Mouse (Mus musculus): ENCODE data around the gene Olfr204. TPM values are rescaled to one million over a fixed set of nuclear protein-coding genes. Genes with fewer than 3 reads are reported as not detected.
"Not testable (repeated sequence)": the region's sequence is repeated elsewhere in the genome, so short reads cannot be mapped to it uniquely, and the experiment has no call there.

Olfr204 gene
- total RNA-seq (2021), result under 1 TPM; 0.05 to 0.08 TPM

GRCm38 (mm10) chr16:59318148-59318547 is at the start of gene Olfr204:
Gene Olfr204 (minus strand): TSS chr16:59318248.
- no peak for DNase-seq

- no peak for DNase-seq
Measured at GRCm38 (mm10) chr16:59363893-59364292, 45.8 kb upstream of the Olfr204 start, which contains the start of gene Olfr209. Gene Olfr209 (minus strand): TSS chr16:59363993.

- DNase-seq, result no peak
Measured at GRCm38 (mm10) chr16:59349146-59349545, 31.1 kb upstream of the Olfr204 start, which contains the start of gene Olfr206. Gene Olfr206 (minus strand): TSS chr16:59349246.

- DNase-seq, result no peak
Measured at GRCm38 (mm10) chr16:59331038-59331437, 13.0 kb upstream of the Olfr204 start, which contains the start of gene Olfr205. Gene Olfr205 (minus strand): TSS chr16:59331138.

GRCm38 (mm10) chr16:59323262-59323661 is 5.2 kb upstream of the Olfr204 start:
- DNase-seq, result not testable (repeated sequence)

- DNase-seq, result no peak
Measured at GRCm38 (mm10) chr16:59298581-59298980, 19.5 kb downstream of the Olfr204 start, which contains the start of gene Olfr203. Gene Olfr203 (plus strand): TSS chr16:59298881.

GRCm38 (mm10) chr16:59287576-59287975 is 30.5 kb downstream of the Olfr204 start:
- DNase-seq, result not testable (repeated sequence)

- no peak for DNase-seq
Measured at GRCm38 (mm10) chr16:59286693-59287092, 31.4 kb downstream of the Olfr204 start, which contains the start of gene Olfr202. Gene Olfr202 (minus strand): TSS chr16:59286793.

- DNase-seq, result no peak
Measured at GRCm38 (mm10) chr16:59283476-59283875, 34.6 kb downstream of the Olfr204 start.

- no peak for DNase-seq
Measured at GRCm38 (mm10) chr16:59280542-59280941, 37.5 kb downstream of the Olfr204 start.

GRCm38 (mm10) chr16:59272532-59272931 is 45.5 kb downstream of the Olfr204 start, which contains the start of gene Olfr201:
Gene Olfr201 (minus strand): TSS chr16:59272632.
- not testable (repeated sequence) for DNase-seq

- DNase-seq, result not testable (repeated sequence)
Measured at GRCm38 (mm10) chr16:59269097-59269496, 49.0 kb downstream of the Olfr204 start.

Other genes with a start within 250 kb of the Olfr204 start
- not detected for gene Olfr190, start 240.2 kb downstream of the Olfr204 start, total RNA-seq (2021)
- gene Olfr191, start 228.4 kb downstream of the Olfr204 start, total RNA-seq (2021), result not detected
- gene Olfr193, start 206.4 kb downstream of the Olfr204 start, total RNA-seq (2021), result not detected
- not detected for gene Olfr194, start 197.2 kb downstream of the Olfr204 start, total RNA-seq (2021)
- not detected for gene Olfr195, start 171.2 kb downstream of the Olfr204 start, total RNA-seq (2021)
- not detected for gene Olfr196, start 147.8 kb downstream of the Olfr204 start, total RNA-seq (2021)
- gene Olfr198, start 114.7 kb downstream of the Olfr204 start, total RNA-seq (2021), result not detected
- gene Olfr199, start 98.5 kb downstream of the Olfr204 start, total RNA-seq (2021), result not detected
- gene Olfr201, start 45.6 kb downstream of the Olfr204 start, total RNA-seq (2021), result not detected
- not detected for gene Olfr202, start 31.5 kb downstream of the Olfr204 start, total RNA-seq (2021)
- not detected for gene Olfr203, start 19.4 kb downstream of the Olfr204 start, total RNA-seq (2021)
- gene Olfr205, start 12.9 kb upstream of the Olfr204 start, total RNA-seq (2021), result not detected
- gene Olfr206, start 31.0 kb upstream of the Olfr204 start, total RNA-seq (2021), result not detected
- gene Olfr209, start 45.7 kb upstream of the Olfr204 start, total RNA-seq (2021), result not detected
- gene Gabrr3, start 89.1 kb upstream of the Olfr204 start, total RNA-seq (2021), result not detected
- 10 to 100 TPM; 16.8 to 17.1 TPM for gene Riox2, start 153.5 kb upstream of the Olfr204 start, total RNA-seq (2021)

All from layer of hippocampus, postnatal 36 days (tissue).